Mouse (Mus musculus) bone marrow, adult 2 months (tissue): ENCODE results near the gene Zfp143.

Experiments
- CTCF ChIP-seq: fragments of 200-500 bp; IDR thresholded peaks from 2 replicates; pipeline ENCODE4 v1.5.1; 2011; ENCODE audit warnings: low read length, control low read depth; ENCODE audit not compliant: control insufficient read depth, insufficient read depth
- POLR2A ChIP-seq: fragments of 200-500 bp; IDR thresholded peaks from 2 replicates; pipeline ENCODE4 v1.6.1; 2011; ENCODE audit warnings: low read depth, mild to moderate bottlenecking, control low read depth, low read length, borderline replicate concordance; ENCODE audit not compliant: control insufficient read depth

GRCm38 (mm10) chr7:110122565-110123422, 61.8 kb downstream of the Zfp143 start:
- TF ChIP-seq CTCF (no peak), POLR2A (no peak; the same call in 1 of the 2 replicates)
